Mouse (Mus musculus) frontal cortex, postnatal 10 days (tissue): ENCODE measurements around the gene Prl4a1.
"Not testable (repeated sequence)": the region's sequence is repeated elsewhere in the genome, so short reads cannot be mapped to it uniquely, and the experiment has no call there.

Experiments used
- DNase-seq, 2 experiments: peaks; one replicate each; pipeline ENCODE4 v3.0.0; 2022; ENCODE audit warnings: low spot score in 2 of 2, mixed read lengths in 1 of 2

Gene Prl4a1

DNA sequence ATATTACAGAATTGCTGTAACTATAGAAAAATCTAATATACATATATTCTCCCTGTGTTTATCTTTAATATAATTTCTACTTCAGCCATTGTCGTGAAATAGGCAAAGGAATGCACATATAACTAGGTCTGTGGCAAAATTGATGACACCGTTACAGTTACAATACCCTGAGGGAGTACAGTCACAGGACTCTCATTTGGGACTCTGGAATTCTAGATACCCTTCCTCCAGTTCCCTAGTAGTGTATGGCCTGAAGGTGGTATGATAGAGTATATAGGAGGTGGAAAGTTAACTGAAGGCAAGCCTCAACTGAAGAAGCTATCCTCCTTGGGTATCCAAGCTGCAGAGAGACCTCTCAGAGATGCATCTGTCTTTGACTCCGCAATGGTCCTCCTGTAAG is at the start of gene Prl4a1:
Prl4a1 (plus strand) TSS at position 301 of the 400 bp plus-strand sequence.
- DNase-seq: no peak

DNA sequence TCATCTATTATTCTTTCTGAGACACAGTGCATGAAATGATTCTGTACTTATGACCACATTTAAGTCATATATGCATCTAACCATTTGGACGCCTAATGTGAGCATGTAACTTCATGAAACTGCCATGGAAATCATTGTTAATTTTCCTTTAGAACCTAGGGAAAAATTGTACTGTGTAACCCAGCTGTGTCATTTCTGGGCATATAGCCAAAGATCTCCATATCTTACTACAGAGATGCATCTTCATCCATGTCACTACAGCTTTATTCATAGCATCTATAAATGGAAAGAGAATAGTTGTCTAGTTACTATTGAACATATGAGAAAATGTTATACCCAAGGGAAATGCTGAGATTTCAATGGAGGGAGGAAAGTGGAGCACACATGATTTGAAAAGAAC is 43.1 kb upstream of the Prl4a1 start:
- DNase-seq: no peak

DNA sequence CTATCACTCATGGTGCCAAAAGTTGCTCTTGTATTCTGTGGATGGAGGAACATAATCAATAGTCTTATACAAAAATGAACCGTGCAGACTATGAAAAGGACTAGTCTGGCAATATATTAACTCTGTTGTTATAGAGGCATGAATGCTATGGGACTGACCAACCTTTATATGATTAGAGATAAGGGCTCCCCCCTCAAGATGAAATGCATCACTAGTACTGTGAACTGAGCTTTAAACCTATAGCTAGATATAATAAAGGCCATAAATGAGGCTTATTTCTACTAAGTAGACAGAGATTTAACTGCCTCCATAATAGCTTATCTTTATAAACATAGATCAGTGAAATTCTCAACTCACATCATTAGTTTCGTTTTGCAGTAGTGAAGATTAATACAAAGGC is 41.7 kb upstream of the Prl4a1 start:
- not testable (repeated sequence) for DNase-seq

DNA sequence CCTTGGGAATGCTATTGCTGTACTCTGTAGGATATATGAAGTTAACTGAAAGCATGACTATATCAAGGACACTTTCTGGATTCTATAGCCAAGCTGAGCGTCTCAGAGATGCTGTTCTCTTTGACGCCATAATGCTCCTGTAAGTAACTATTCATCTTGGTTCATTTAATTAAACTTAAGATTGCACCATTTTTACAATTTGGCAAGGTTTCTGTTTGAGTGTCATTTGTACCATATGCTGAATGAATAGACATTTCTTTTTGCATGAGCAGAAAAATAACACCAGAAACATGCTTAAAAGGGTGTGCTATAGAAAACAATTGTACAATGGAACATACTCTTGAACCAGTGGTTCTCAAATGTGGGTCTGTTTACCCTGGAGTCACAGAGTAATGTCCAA is 38.4 kb upstream of the Prl4a1 start:
- no peak for DNase-seq

DNA sequence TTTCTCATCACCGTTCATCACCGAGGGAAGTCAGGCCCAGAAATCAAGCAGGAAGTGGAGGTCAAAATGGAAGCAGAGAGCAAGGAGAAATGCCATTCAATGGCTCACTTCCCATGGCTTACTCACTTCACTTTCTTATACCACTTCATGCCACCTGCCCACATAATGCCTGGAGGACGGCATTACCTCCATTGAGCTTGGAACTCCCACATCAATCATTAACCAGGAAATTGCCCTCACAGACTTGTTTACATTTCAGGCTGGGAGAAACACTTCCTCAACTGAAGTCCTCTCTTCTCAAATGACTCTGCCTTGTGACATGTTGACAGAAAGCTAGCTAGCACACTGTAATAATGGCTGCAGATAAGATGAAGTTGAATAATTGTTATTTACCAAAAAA is 19.5 kb upstream of the Prl4a1 start:
- DNase-seq: not testable (repeated sequence)

DNA sequence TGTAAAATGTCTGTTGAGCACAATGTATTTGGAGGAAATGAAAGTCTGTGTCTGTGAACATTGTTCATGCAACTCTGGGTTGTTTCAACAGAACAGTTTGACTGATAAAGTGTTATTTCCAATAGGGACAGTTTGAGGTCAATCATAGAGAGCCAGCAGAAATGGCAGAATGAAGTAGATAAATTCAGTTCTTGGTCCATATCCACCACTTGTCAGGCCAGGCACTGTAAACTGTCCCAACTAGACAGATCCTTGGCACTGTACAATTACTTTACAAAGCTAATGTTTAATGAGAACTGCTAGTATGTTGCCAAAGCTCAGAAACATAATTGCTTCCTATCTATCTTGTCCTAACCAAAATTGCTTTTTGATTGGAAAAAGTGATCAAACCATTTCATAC is 13.3 kb downstream of the Prl4a1 start:
- DNase-seq: no peak

DNA sequence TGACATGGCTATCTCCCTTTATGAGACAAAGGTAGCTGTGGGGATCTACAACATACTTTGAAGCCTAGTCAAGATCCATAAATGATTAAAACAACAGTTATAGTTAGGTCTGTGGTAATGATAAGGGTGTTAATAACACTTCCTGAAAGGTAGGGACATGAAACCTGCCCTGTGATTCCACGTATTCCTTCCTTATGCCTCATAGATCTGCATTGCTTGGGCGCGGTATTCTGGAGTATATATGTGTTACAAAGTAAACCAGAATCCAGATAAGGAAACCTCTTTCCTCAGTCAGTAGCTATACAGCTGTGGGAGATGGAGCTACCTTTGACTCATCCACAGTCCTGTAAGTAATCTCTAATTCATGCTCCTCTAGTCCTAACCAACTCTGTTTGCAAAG is 53.3 kb downstream of the Prl4a1 start:
- no peak for DNase-seq
